Mouse (Mus musculus) hindbrain, embryonic 11.5 days (tissue): ENCODE data around the gene Lat. TPM values are rescaled to one million over a fixed set of nuclear protein-coding genes. Genes with fewer than 3 reads are reported as not detected.
A peak's percentile ranks its signal among the peaks of the same experiment; 100 is the strongest.
"Not testable (repeated sequence)": the region's sequence is repeated elsewhere in the genome, so short reads cannot be mapped to it uniquely, and the experiment has no call there.

ENCODE experiments used
- ATAC-seq: fragments of 200-750 bp; cut with Nextera tagmentation; 2 replicates; pipeline ENCODE4 v1.8.0; 2017; ENCODE audit warnings: mild to moderate bottlenecking, moderate TSS enrichment, moderate library complexity; ENCODE audit not compliant: low FRiP score
- DNase-seq: peaks from one replicate; pipeline ENCODE4 v3.0.0-alpha.2; 2015; ENCODE audit warnings: low spot score
- H3K27ac ChIP-seq: fragments of 300-500 bp; sonication (generic); 2 replicates; pipeline ENCODE4 v1.5.1; 2014; ENCODE audit warnings: mild to moderate bottlenecking, low read depth, low read length
- H3K27me3 ChIP-seq: fragments of 300-500 bp; sonication (generic); 2 replicates; pipeline ENCODE4 v1.6.1; 2014; ENCODE audit warnings: mild to moderate bottlenecking, low read length, moderate library complexity, mixed read lengths; ENCODE audit not compliant: control insufficient read depth, insufficient read depth
- H3K36me3 ChIP-seq: fragments of 300-500 bp; sonication (generic); 2 replicates; pipeline ENCODE4 v1.6.1; 2014; ENCODE audit warnings: mild to moderate bottlenecking, low read length, moderate library complexity, mixed read lengths; ENCODE audit not compliant: control insufficient read depth, insufficient read depth
- H3K4me1 ChIP-seq: fragments of 300-500 bp; sonication (generic); replicated peaks from 2 replicates; pipeline ENCODE4 v1.6.1; 2014; ENCODE audit warnings: low read length, mixed read lengths; ENCODE audit not compliant: control insufficient read depth, insufficient read depth
- H3K4me2 ChIP-seq: fragments of 300-500 bp; sonication (generic); replicated peaks from 2 replicates; pipeline ENCODE4 v1.6.1; 2014; ENCODE audit warnings: mild to moderate bottlenecking, low read depth, low read length
- H3K4me3 ChIP-seq: fragments of 300-500 bp; sonication (generic); 2 replicates; pipeline ENCODE4 v1.5.1; 2014; ENCODE audit warnings: low read depth, low read length
- H3K9ac ChIP-seq: fragments of 300-500 bp; sonication (generic); 2 replicates; pipeline ENCODE4 v1.6.1; 2014; ENCODE audit warnings: low read depth, low read length
- H3K9me3 ChIP-seq: fragments of 300-500 bp; sonication (generic); 2 replicates; pipeline ENCODE4 v1.6.1; 2016; ENCODE audit warnings: low read length; ENCODE audit not compliant: control insufficient read depth
- WGBS: fragments of 180-500 bp; shearing (Covaris S2); extraction: QIAGEN DNeasy Blood & Tissue Kit; methylation state at CpG from one replicate; pipeline ENCODE4 v1.1.7; 2014; 5-methylcytosine and 5-hydroxymethylcytosine counted together
- polyA plus RNA-seq: library from polyadenylated mRNA; unstranded; fragments of >200 nt; fragmentation: Nextera tagmentation; extraction: Ambion mirVana; gene quantifications from 2 replicates; pipeline ENCODE4 v1.2.1, GENCODE M21; 2014

Lat gene
- polyA plus RNA-seq, 1 experiment from 2014 or later = 3.0 TPM

- 13% methylated on average over 5 of the region's 5 CpGs for WGBS
- Histone ChIP-seq H3K4me1 (no peaks in the 10 kb centered on the region; the same call in 1 of the 2 replicates), H3K4me2 (no peak overlapping the region), H3K36me3 (no peaks in the 10 kb centered on the region), H3K27ac (no peak overlapping the region), H3K4me3 (no peak overlapping the region), H3K9me3 (no peaks in the 10 kb centered on the region), H3K9ac (no peak overlapping the region), H3K27me3 (no peaks in the 10 kb centered on the region)
- ATAC-seq = no peak
- peak; percentile 91 for DNase-seq
Measured at GRCm38 (mm10) chr7:126399548-126399947, 30.2 kb upstream of the Lat start.

GRCm38 (mm10) chr7:126397822-126398221 is 28.5 kb upstream of the Lat start:
- WGBS = 92% methylated on average over 4 of the region's 4 CpGs
- Histone ChIP-seq H3K9ac (no peak overlapping the region), H3K4me1 (no peaks in the 10 kb centered on the region; the same call in 1 of the 2 replicates), H3K4me3 (no peak overlapping the region), H3K27me3 (no peaks in the 10 kb centered on the region), H3K4me2 (no peak overlapping the region), H3K9me3 (no peaks in the 10 kb centered on the region), H3K36me3 (no peaks in the 10 kb centered on the region), H3K27ac (no peak overlapping the region)
- ATAC-seq (no peak), DNase-seq (no peak)

- H3K4me3 ChIP-seq = no peak overlapping the region
- 53% methylated on average over 6 of the region's 6 CpGs for WGBS
- H3K27me3 ChIP-seq = no peaks in the 10 kb centered on the region
- no peaks in the 10 kb centered on the region for H3K36me3 ChIP-seq
- no peak overlapping the region for H3K4me2 ChIP-seq
- H3K4me1 ChIP-seq = no peaks in the 10 kb centered on the region; the same call in 1 of the 2 replicates
- no peak for DNase-seq
- no peaks in the 10 kb centered on the region for H3K9me3 ChIP-seq
- H3K27ac ChIP-seq = no peak overlapping the region
- H3K9ac ChIP-seq = no peak overlapping the region
- no peak for ATAC-seq
Measured at GRCm38 (mm10) chr7:126397221-126397620, 27.9 kb upstream of the Lat start.

GRCm38 (mm10) chr7:126396298-126397119 is 27.1 kb upstream of the Lat start, which contains the start of gene Nfatc2ip:
Gene Nfatc2ip (minus strand): TSS chr7:126396737.
- Histone ChIP-seq H3K9me3 (no peaks in the 10 kb centered on the region), H3K36me3 (no peaks in the 10 kb centered on the region), H3K27me3 (no peaks in the 10 kb centered on the region), H3K4me3 (peak within 1 kb of the TSS; percentile 76), H3K27ac (0 out of 2 replicates have a peak within 1 kb of the TSS, but pooled peaks have one; percentile 42), H3K9ac (peak within 1 kb of the TSS; percentile 77), H3K4me2 (peak within 1 kb of the TSS; percentile 80), H3K4me1 (no peaks in the 10 kb centered on the region; the same call in 1 of the 2 replicates)
- under 1% methylated on average over 59 of the region's 59 CpGs for whole genome bisulfite sequencing
- DNase-seq (peak; percentile 99), ATAC-seq (peak; percentile 100)

- DNase-seq, H3K27me3 ChIP-seq, H3K4me2 ChIP-seq, H3K9me3 ChIP-seq, H3K4me1 ChIP-seq, H3K36me3 ChIP-seq, H3K27ac ChIP-seq, H3K9ac ChIP-seq, ATAC-seq, H3K4me3 ChIP-seq: not testable (repeated sequence)
- 87% methylated on average over 7 of the region's 7 CpGs for WGBS
Measured at GRCm38 (mm10) chr7:126392086-126392884, 22.9 kb upstream of the Lat start.

- no peak overlapping the region for H3K4me2 ChIP-seq
- no peaks in the 10 kb centered on the region for H3K9me3 ChIP-seq
- no peaks in the 10 kb centered on the region for H3K27me3 ChIP-seq
- DNase-seq (no peak), ATAC-seq (no peak)
- WGBS = 100% methylated on average over 1 of the region's 1 CpGs
- H3K36me3 ChIP-seq = peaks cover 9% of the 10 kb centered on the region; the same call in 1 of the 2 replicates
- no peak overlapping the region for H3K9ac ChIP-seq
- H3K4me1 ChIP-seq = no peaks in the 10 kb centered on the region
- no peak overlapping the region for H3K4me3 ChIP-seq
- no peak overlapping the region for H3K27ac ChIP-seq
Measured at GRCm38 (mm10) chr7:126388185-126388584, 18.8 kb upstream of the Lat start.

GRCm38 (mm10) chr7:126383565-126383964 is 14.2 kb upstream of the Lat start:
- H3K9ac ChIP-seq = no peak overlapping the region
- H3K36me3 ChIP-seq = 0 out of 2 replicates have a peak, but pooled peaks cover 4% of the 10 kb centered on the region
- ATAC-seq = no peak
- H3K4me1 ChIP-seq = no peaks in the 10 kb centered on the region
- DNase-seq = no peak
- 89% methylated on average over 5 of the region's 5 CpGs for WGBS
- no peak overlapping the region for H3K27ac ChIP-seq
- H3K9me3 ChIP-seq = no peaks in the 10 kb centered on the region
- H3K4me3 ChIP-seq = no peak overlapping the region
- H3K4me2 ChIP-seq = no peak overlapping the region
- H3K27me3 ChIP-seq = no peaks in the 10 kb centered on the region

GRCm38 (mm10) chr7:126377278-126378158 is 8.1 kb upstream of the Lat start, which contains the start of gene Spns1:
Gene Spns1 (minus strand): TSS chr7:126377450.
- DNase-seq (peak; percentile 97), ATAC-seq (peak; percentile 97)
- under 1% methylated on average over 33 of the region's 33 CpGs for WGBS
- peaks cover 7% of the 10 kb centered on the region for H3K4me1 ChIP-seq
- H3K4me3 ChIP-seq = peak within 1 kb of the TSS; percentile 89
- H3K9me3 ChIP-seq = no peaks in the 10 kb centered on the region
- peak within 1 kb of the TSS; percentile 91 for H3K9ac ChIP-seq
- H3K27ac ChIP-seq = peak within 1 kb of the TSS; percentile 68; the same call in 1 of the 2 replicates
- no peaks in the 10 kb centered on the region for H3K27me3 ChIP-seq
- no peaks in the 10 kb centered on the region for H3K36me3 ChIP-seq
- H3K4me2 ChIP-seq = peak within 1 kb of the TSS; percentile 95
